Mouse (Mus musculus): ENCODE data around the gene Pald1. TPM values are rescaled to one million over a fixed set of nuclear protein-coding genes. Genes with fewer than 3 reads are reported as not detected.
A peak's percentile ranks its signal among the peaks of the same experiment; 100 is the strongest.

Gene Pald1
- total RNA-seq (2012; rRNA removed) (2.9 and 3.0 TPM in 2 replicates), polyA plus RNA-seq (2012; ENCODE audit: insufficient read depth in 1 of 2, insufficient read length in 2 of 2, low read depth in 1 of 2, low replicate concordance in 2 of 2, missing spikeins in 1 of 2) (1 to 10 TPM in 1 of 2 experiments, not detected in 1; 6.4 TPM)

DNA sequence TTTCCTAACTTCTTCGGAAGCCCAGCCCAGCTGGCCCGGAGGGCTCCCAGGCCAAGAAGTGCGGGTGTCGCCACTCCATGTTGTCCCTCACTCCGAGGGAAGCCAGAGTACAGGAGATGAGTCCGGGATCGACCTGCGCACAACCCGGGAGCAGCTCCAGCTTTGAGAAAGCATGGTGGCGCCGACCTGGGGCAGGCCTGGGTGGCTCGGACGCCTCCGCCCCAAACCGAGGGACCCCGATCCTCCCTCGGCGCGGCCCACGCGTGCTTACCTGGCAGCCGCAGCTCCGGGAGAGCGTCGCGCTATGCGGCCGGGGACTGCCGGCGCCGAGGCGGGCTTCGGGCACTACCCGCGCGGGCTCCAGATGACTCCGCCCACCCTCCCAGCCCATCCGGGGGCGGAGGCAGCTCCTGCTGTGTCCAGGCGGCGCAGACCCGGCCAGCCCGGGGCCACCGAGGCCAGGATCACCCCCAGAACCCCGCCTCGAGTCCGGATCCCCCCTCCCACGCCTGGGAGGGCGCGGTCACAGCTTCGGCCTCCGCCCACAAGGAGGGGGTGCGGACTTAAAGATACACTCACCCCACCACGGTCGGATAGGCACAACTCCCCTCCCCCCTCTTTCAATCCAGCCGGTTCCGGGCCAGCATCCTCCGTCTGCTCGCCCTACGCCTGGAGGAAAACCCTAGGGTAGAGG is at the start of gene Pald1:
Gene Pald1 (minus strand): TSS at position 510 of the 694 bp plus-strand sequence.
- 0 out of 2 replicates have a peak, but pooled peaks have one; percentile 7 for TF ChIP-seq NELFE (IDR thresholded peaks at IDR 0.05; ENCODE audit: low read depth, low read length)
- 0 out of 4 replicates have a peak, but pooled peaks of 1 of the 2 experiments have one; percentile 39 for TF ChIP-seq POLR2A (IDR thresholded peaks at IDR 0.05; ENCODE audit: control insufficient read depth in 1 of 2, insufficient read depth in 1 of 2, low read depth in 1 of 2, low read length in 2 of 2, poor library complexity in 1 of 2)
- peak; percentile 32; the same call in 1 of the 2 replicates for TF ChIP-seq ELF1 (IDR thresholded peaks at IDR 0.05; ENCODE audit: low read depth, low read length)
- no peak for TF ChIP-seq MYC (IDR thresholded peaks at IDR 0.05; ENCODE audit: low read depth, low read length)
- no peak for TF ChIP-seq MEF2A (IDR thresholded peaks at IDR 0.05; ENCODE audit: extremely low read depth, insufficient replicate concordance, low read depth, low read length, poor library complexity, severe bottlenecking)
- TF ChIP-seq SIN3A (IDR thresholded peaks at IDR 0.05; ENCODE audit: low read length), result 0 out of 2 replicates have a peak, but pooled peaks have one; percentile 29
- no peak for TF ChIP-seq USF2 (IDR thresholded peaks at IDR 0.05; ENCODE audit: borderline replicate concordance in 1 of 2, insufficient read depth in 1 of 2, low read depth in 1 of 2, low read length in 2 of 2)
- TF ChIP-seq ZKSCAN1 (IDR thresholded peaks at IDR 0.05; ENCODE audit: low read depth, low read length), result no peak
- no peak for TF ChIP-seq RCOR1 (IDR thresholded peaks at IDR 0.05; ENCODE audit: low read depth, low read length)
- no peak for TF ChIP-seq JUND (IDR thresholded peaks at IDR 0.05; ENCODE audit: low read depth, low read length)
- H3K4me3 ChIP-seq (ENCODE audit: control insufficient read depth in 1 of 2, insufficient read depth in 1 of 2, low read depth in 2 of 2, low read length in 2 of 2), result peak within 1 kb of the TSS; percentile 63 to 75
- H3K27me3 ChIP-seq (ENCODE audit: control insufficient read depth in 1 of 2, insufficient read depth in 2 of 2, low read length in 2 of 2), result no peaks in the 10 kb centered on the region
- no peak within 1 kb of the TSS for H3K27ac ChIP-seq (ENCODE audit: control insufficient read depth, low read depth, low read length)
- peaks cover 0 to 3% of the 10 kb centered on the region in 2 experiments; a peak in 1 of 4 replicates for H3K36me3 ChIP-seq (ENCODE audit: control insufficient read depth in 1 of 2, insufficient read depth in 2 of 2, low read length in 2 of 2)
- peak within 1 kb of the TSS; percentile 71 for H3K9ac ChIP-seq (ENCODE audit: control insufficient read depth, low read depth, low read length, poor library complexity, severe bottlenecking)
- no peaks in the 10 kb centered on the region for H3K79me2 ChIP-seq (ENCODE audit: control insufficient read depth, insufficient read depth, low read length, poor library complexity)
- peaks cover 0 to 7% of the 10 kb centered on the region in 2 experiments; a peak in 3 of 4 replicates for H3K4me1 ChIP-seq (ENCODE audit: control insufficient read depth in 1 of 2, insufficient read depth in 2 of 2, low read length in 2 of 2)
- no peaks in the 10 kb centered on the region for H3K9me3 ChIP-seq (replicated peaks; ENCODE audit: insufficient read depth, low read length)
- DNase-seq (ENCODE audit: low read depth, low spot score), result peak; percentile 63

DNA sequence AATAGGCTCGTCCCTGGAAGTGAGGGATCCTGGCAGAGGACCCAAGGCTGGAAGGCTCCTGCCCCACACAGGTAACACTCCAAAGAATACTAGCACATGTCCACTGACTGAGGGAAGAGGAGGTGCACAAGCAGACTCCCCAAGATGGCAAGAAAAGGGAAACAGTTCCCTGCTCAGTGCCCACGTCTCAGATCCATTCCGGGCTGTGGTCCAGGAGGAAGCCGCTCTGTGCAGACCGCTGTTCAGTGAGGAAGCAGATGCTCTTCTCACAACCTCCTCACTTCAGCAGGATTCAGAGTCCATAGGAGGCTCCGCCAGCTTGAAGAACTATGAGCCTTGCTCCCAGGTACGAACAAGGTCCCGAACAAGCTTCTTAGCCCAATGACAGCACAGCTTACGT is 48.0 kb upstream of the Pald1 start:
- no peaks in the 10 kb centered on the region for H3K4me1 ChIP-seq (ENCODE audit: control insufficient read depth in 1 of 2, insufficient read depth in 2 of 2, low read length in 2 of 2)
- H3K27ac ChIP-seq (ENCODE audit: control insufficient read depth, low read depth, low read length), result no peak overlapping the region
- peaks cover 0 to 17% of the 10 kb centered on the region in 2 experiments; a peak in 2 of 4 replicates for H3K36me3 ChIP-seq (ENCODE audit: control insufficient read depth in 1 of 2, insufficient read depth in 2 of 2, low read length in 2 of 2)
- H3K9me3 ChIP-seq (replicated peaks; ENCODE audit: insufficient read depth, low read length), result no peaks in the 10 kb centered on the region
- TF ChIP-seq RAD21 (IDR thresholded peaks at IDR 0.05; ENCODE audit: low read depth, low read length), result no peak
- no peak for TF ChIP-seq HCFC1 (IDR thresholded peaks at IDR 0.05; ENCODE audit: low read depth, low read length)
- no peak for TF ChIP-seq NRF1 (IDR thresholded peaks at IDR 0.05; ENCODE audit: insufficient read depth, low read depth, low read length, poor library complexity, severe bottlenecking)
- no peak for TF ChIP-seq JUND (IDR thresholded peaks at IDR 0.05; ENCODE audit: low read depth, low read length)
- no peak for TF ChIP-seq ETS1 (IDR thresholded peaks at IDR 0.05; ENCODE audit: low read depth, low read length)
- no peak for TF ChIP-seq ZNF384 (IDR thresholded peaks at IDR 0.05; ENCODE audit: low read depth, low read length)
- TF ChIP-seq ZMIZ1 (IDR thresholded peaks at IDR 0.05; ENCODE audit: low read depth, low read length), result no peak
- no peak for TF ChIP-seq ELF1 (IDR thresholded peaks at IDR 0.05; ENCODE audit: low read depth, low read length)
- no peak for TF ChIP-seq MAX (IDR thresholded peaks at IDR 0.05; ENCODE audit: low read length)
- no peak for TF ChIP-seq CTCF (IDR thresholded peaks at IDR 0.05 in 2 of 3, conservative IDR thresholded peaks at IDR 0.05 in 1 of 3; ENCODE audit: control insufficient read depth in 1 of 3, insufficient read depth in 1 of 3, low read depth in 2 of 3, low read length in 3 of 3, poor library complexity in 1 of 3, severe bottlenecking in 1 of 3)
- no peak for TF ChIP-seq CHD2 (IDR thresholded peaks at IDR 0.05; ENCODE audit: low read length)
- DNase-seq (ENCODE audit: low read depth, low spot score), result no peak
- H3K27me3 ChIP-seq (ENCODE audit: control insufficient read depth in 1 of 2, insufficient read depth in 2 of 2, low read length in 2 of 2), result no peaks in the 10 kb centered on the region
- no peak overlapping the region for H3K4me3 ChIP-seq (ENCODE audit: control insufficient read depth in 1 of 2, insufficient read depth in 1 of 2, low read depth in 2 of 2, low read length in 2 of 2)
- H3K79me2 ChIP-seq (ENCODE audit: control insufficient read depth, insufficient read depth, low read length, poor library complexity), result no peaks in the 10 kb centered on the region
- no peak overlapping the region for H3K9ac ChIP-seq (ENCODE audit: control insufficient read depth, low read depth, low read length, poor library complexity, severe bottlenecking)

Measured in MEL (cell line).